Mouse (Mus musculus): ENCODE data around the gene Nupr1.

- no peak for TF ChIP-seq POLR2A (IDR thresholded peaks at IDR 0.05; ENCODE audit: control insufficient read depth in 1 of 2, insufficient read depth in 1 of 2, low read depth in 1 of 2, low read length in 2 of 2, poor library complexity in 1 of 2)
- TF ChIP-seq CTCF (IDR thresholded peaks at IDR 0.05 in 2 of 3, conservative IDR thresholded peaks at IDR 0.05 in 1 of 3; ENCODE audit: control insufficient read depth in 1 of 3, insufficient read depth in 1 of 3, low read depth in 2 of 3, low read length in 3 of 3, poor library complexity in 1 of 3, severe bottlenecking in 1 of 3): no peak
- TF ChIP-seq RCOR1 (IDR thresholded peaks at IDR 0.05; ENCODE audit: low read depth, low read length): no peak
- TF ChIP-seq NRF1 (IDR thresholded peaks at IDR 0.05; ENCODE audit: insufficient read depth, low read depth, low read length, poor library complexity, severe bottlenecking): no peak
- no peak for TF ChIP-seq UBTF (IDR thresholded peaks at IDR 0.05; ENCODE audit: borderline replicate concordance, insufficient read depth, low read depth, low read length)
These were observed 43.8 kb downstream of the Nupr1 start for GRCm38 (mm10) chr7:126586839-126587238.

All from MEL (cell line).